Mouse (Mus musculus): ENCODE data around the gene Mex3d. TPM values are rescaled to one million over a fixed set of nuclear protein-coding genes. Genes with fewer than 3 reads are reported as not detected.

Gene Mex3d
- polyA plus RNA-seq, 1 experiment: 5.7 TPM

DNA sequence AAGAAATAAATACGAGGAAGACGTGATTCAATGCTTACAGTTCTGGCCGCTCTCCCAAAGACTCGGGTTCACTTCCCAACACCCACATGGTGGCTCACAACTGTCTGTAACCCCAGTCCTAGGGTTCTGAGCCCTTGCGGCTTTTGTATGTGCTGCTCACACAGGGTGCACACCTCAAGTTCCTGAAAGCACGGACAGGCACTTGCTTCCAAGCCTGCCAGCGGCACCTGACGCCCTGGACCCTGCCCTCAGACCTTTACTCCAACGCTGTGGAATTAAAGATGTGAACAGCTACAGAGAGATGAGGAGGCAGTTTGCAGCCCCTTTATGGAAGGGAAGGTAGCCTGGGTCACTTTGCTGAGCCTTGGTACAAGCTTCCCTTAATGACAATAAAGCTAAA lies 3.2 kb upstream of the Mex3d start:
- DNase-seq (ENCODE audit: low read depth, low spot score): no peak
- WGBS: 69% methylated on average over 9 of the region's 9 CpGs

DNA sequence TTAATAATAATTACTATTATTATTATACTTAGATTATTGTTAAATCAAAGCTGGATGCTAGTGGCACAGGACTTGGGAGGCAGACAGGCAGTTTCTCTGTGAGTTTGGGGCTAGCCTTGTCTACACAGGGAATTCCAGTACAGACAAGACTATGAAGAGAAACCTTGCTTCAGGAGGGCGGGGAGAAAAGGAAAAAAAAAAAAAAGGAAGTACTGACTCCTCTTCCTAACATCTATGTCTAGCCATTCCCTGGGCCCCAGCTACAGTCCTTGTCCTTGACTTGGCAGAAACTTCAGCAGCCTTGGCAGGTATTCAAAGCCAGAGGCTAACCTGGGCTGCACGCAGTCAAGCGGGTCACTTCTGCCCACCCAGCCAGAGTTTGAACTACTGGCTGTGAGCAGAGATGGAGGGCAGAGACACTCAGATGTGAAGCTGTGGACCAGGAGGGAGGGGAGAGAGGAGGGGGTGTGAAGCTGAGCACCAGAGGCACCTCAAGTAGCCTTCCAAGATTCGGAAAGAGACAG lies 1.8 kb upstream of the Mex3d start:
- DNase-seq (ENCODE audit: low read depth, low spot score): no peak
- WGBS: 64% methylated on average over 4 of the region's 4 CpGs

DNA sequence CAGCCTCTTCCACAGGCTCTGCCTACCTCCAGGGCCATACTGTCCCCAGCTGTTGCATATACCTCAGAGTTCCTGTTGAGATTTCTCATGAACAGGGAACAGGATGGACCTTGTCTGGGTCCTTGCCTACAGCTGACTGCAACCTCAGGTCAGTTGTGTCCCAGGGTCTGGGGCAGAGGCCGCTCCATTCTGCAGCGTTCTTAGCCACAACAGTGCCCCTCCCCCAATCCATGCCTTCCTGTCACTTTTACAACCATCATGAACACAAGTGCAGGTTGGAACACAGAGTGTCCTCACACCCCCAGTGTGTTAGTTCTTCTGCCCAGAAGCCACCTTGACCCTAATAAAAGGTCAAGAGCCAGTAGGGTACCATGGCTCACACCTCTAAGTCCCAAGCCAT lies 1.3 kb upstream of the Mex3d start:
- WGBS: 38% methylated on average over 2 of the region's 2 CpGs
- no peak for DNase-seq (ENCODE audit: low read depth, low spot score)

DNA sequence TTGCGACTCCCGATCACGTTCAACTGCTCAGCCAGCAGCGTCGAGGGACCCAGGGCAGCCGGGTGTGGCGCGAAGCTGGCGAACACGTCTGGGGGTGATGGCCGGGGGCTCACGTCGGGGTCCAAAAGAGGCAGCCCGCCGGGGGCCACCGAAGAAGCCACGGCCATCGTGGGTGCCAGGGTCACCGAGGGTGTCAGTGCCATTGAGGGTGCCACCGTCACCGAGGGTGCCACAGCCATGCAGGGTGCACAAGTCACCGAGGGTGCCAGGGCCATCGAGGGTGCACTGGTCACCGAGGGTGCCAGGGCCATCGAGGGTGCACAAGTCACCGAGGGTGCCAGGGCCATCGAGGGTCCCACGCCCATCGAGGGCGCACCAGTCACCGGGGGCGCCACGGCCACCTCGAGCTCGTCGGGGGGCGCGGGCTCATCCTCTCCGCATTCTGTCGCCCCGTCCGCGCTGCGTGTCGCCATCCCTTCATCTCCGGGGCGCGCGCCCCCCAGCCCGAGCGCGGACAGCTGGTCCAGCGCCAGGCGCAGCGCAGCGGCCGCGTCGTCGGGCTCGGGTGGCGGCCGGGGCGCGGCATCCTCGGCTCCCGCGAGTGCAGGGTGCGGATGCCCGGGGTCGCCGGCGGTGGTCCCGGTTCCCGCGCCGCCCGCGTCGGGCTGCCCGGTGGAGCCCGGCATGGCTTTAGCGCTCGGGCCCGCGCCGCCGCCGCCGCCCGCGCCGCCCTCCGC lies 556 bp downstream of the Mex3d start:
- no peak for DNase-seq (ENCODE audit: low read depth, low spot score)
- WGBS: 2% methylated on average over 94 of the region's 94 CpGs

DNA sequence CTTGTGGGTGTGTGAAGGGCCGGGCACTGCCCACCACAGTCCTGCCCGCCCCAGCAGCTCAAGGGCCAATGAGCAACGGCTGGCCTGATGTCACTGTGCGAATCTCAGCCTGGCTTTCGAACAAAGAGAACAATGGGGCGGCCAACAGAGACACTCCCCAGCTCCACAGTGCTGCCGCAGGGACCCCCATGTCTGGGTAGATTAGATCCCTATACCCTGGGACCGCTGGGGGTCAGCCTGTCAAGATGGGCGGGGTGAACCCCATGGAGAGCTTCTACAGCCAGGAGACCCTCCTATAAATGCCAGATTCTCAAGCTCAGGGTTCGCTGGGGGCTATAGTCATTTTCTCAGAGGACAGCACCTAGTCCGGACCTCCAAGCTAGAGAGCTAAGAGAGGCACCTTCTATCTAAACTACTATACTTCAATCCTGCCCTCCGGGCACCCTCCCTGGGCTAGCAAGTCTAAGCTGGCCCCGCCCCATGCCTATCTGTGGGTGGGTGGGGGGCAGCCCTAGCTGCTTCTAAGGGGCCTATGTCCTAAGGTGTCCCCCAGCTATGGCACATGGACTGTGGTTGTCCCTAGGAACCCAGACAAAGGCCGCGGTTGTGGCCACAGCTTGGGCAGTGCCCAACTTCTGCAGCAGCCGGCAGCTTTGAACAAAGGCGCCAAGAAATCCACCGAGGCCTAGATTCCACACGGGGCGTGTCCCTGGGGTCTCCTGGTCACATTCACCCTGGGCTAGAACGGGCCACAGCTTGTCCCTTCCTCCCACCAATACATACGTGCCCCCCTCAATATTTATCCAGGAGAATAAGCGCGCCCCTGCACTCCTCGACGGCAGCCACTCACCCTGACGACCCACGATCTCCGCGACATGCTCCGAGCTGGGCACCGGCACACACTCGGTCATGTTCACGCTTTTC lies 1.4 kb downstream of the Mex3d start:
- 3% methylated on average over 34 of the region's 34 CpGs for whole genome bisulfite sequencing

GRCm38 (mm10) chr10:80385310-80385709 lies 2.1 kb downstream of the Mex3d start:
- 25% methylated on average over 7 of the region's 7 CpGs for WGBS
- no peak for DNase-seq (ENCODE audit: low read depth, low spot score)

More for the DNA sequence above, 1.4 kb downstream of the Mex3d start:
- no peak for DNase-seq (ENCODE audit: low read depth, low spot score)

- no peak for DNase-seq (ENCODE audit: low read depth, low spot score)
- WGBS: 79% methylated on average over 7 of the region's 7 CpGs
These were observed 2.8 kb downstream of the Mex3d start for GRCm38 (mm10) chr10:80384709-80385108.

- DNase-seq (ENCODE audit: low read depth, low spot score): no peak
- WGBS: 82% methylated on average over 4 of the region's 4 CpGs
These were observed 3.3 kb downstream of the Mex3d start for GRCm38 (mm10) chr10:80384115-80384639.

DNA sequence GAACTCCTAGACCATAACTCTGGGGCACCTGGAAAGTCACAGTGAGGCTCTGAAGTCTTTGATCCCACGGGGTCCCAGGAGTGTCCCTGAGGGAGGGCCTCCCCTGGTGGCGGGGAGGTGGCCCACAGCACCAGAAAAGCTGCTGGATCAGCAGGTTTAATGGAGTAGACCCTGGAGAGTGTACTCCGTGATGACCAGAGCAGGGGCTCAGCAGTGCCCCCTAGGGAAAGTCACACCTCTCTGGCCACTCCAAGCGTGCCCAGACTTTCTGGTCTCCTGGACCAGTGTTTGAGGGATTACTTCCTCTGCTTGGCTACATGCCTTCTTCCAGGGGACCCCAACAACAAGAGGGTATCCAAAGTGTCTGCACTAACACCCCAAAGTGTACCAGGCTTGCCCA lies 4.0 kb downstream of the Mex3d start:
- WGBS: 77% methylated on average over 4 of the region's 4 CpGs

GRCm38 (mm10) chr10:80382641-80383365 lies 4.7 kb downstream of the Mex3d start:
- 77% methylated on average over 7 of the region's 7 CpGs for WGBS
- no peak for DNase-seq (ENCODE audit: low read depth, low spot score)

More for the DNA sequence above, 4.0 kb downstream of the Mex3d start:
- DNase-seq (ENCODE audit: low read depth, low spot score): no peak

DNA sequence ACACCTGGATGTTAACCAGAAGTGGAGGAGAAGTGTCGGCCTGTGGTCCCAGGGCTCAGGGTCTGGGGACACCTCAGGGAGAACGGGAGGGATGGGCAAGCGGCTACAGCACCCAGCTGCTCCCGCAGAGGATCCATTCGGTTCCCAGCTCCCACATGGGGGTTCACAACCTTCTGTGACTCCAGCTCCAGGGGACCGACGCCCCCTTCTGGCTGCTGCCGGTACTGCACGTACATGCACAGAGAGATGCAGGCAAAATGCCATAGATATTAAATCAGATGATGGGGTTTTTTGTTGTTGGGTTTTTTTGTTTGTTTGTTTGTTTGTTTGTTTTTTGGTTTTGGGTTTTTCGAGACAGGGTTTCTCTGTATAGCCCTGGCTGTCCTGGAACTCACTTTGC lies 9.7 kb downstream of the Mex3d start:
- WGBS: 47% methylated on average over 10 of the region's 10 CpGs
- DNase-seq (ENCODE audit: low read depth, low spot score): no peak

- WGBS: 4% methylated on average over 7 of the region's 7 CpGs
- no peak for DNase-seq (ENCODE audit: low read depth, low spot score)
These were observed 11.3 kb downstream of the Mex3d start for GRCm38 (mm10) chr10:80376160-80376559.

DNA sequence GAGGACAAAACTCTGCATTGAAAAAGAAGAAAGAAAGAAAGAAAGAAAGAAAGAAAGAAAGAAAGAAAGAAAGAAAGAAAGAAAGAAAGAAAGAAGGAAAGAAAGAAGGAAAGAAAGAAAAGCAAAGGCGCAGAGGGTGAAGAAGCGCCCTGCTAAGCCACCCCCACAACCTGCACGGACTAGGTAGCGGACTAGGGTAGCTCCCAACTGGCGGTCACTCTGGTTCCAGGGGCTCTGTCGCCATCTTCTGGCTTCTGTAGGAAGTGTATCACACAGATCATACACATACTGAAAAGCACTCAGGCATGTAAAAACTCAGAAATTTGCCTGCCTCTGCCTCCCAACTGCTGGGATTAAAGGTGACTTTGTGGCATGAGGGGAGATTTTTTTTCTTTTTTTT lies 13.4 kb downstream of the Mex3d start:
- WGBS: 25% methylated on average over 6 of the region's 6 CpGs
- DNase-seq (ENCODE audit: low read depth, low spot score): no peak

DNA sequence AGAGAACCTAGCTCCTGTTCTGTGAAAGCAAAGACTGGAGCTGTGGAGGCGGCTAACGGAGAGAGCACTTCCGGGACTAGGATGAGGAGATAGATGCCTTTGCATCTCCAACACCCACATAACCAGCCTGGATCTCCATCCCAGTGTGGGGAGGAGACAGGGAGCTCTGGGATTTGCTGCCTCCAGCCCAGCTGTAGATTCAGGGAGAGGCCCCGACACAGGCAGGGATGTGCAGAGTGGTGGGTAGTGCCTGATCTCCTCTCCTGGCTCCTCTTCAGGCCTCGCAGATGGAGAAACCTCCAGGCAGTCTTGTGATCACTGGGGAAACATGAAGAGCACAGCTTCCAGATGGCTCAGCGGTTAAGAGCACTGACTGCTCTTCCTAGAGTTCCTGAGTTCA lies 14.8 kb downstream of the Mex3d start:
- no peak for DNase-seq (ENCODE audit: low read depth, low spot score)
- WGBS: 84% methylated on average over 6 of the region's 6 CpGs

DNA sequence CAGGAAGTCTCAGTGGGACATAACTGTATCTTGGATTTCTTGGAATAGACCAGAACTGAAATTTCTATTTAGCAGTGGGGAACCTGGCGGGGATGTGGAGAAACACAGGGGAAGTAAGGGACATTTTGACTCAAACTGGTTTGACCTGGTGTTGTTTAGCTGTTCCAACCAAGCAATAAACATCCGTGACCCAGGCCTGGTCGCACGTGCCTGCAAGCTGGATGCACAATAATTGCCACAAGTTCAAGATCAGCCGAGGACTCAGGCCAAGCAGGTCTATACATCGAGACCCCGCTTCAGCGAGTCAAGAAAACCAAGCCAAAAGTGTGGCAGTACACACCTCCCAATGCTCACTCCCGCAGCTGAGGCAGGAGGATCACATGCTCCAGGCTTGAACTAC lies 15.5 kb downstream of the Mex3d start:
- WGBS: 50% methylated on average over 9 of the region's 9 CpGs

DNA sequence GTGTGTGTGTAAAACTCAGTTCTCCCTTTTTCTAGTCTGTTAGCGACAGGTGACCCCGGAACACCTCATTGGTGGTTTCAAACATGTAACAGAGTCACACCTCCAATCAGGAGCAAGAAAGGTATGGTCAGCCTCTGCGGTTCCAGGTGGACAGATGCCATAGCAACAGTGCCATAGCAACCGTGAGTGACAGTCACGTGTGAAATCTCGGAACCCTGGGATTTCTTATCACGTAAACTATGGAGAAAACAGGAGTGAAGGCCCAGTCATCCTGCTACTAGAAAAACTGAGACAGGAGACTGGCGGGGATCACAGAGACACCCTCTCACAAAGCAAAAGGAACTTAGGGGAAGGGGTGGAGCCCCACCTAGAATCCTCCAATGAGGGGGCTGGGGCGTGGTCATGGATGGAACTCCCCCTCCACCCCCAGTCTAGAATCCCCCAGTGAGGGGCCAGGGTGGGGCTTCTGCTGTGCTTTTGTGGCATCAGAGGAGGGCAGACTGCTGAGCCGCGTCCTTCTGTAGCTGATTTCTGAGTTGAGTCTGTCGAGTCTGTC lies 16.0 kb downstream of the Mex3d start:
- WGBS: 9% methylated on average over 12 of the region's 12 CpGs
- DNase-seq (ENCODE audit: low read depth, low spot score): no peak

More for the DNA sequence above, 15.5 kb downstream of the Mex3d start:
- no peak for DNase-seq (ENCODE audit: low read depth, low spot score)

- DNase-seq (ENCODE audit: low read depth, low spot score): no peak
- 74% methylated on average over 21 of the region's 21 CpGs for WGBS
These were observed 17.3 kb downstream of the Mex3d start for GRCm38 (mm10) chr10:80369995-80370747.

DNA sequence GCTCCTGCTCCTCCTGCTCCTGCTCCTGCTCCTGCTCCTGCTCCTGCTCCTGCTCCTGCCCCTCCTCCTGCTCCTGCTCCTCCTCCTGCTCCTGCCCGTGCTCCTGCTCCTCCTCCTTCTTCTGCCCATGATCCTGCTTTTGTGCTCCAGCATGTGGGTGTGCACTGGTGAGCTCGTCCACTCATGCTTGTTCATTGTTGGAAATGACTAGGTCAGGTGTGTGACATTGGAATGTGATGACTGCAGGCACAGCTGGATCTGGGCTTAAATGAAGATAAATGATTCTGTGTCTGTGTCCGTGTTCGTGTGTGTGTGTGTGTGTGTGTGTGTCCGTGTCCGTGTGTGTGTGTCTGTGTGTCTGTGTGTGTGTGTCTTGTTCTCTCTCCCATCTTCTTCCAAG lies 19.1 kb downstream of the Mex3d start:
- 86% methylated on average over 6 of the region's 6 CpGs for WGBS
- no peak for DNase-seq (ENCODE audit: low read depth, low spot score)

DNA sequence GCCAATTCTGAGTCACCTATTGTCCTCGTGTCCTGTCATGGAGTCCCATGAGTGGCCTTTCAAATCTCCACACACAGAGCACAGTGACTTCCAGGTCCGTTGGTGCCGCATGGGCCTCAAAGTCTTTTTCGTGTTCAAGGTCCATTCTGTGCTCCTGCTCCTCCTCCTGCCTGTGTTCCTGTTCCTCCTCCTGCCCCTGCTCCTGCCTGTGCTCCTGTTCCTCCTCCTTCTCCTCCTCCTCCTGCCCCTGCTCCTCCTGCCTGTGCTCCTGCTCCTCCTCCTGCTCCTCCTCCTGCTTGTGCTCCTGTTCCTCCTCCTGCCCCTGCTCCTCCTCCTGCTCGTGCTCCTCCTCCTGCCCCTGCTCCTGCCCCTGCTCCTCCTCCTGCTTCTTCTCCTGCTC lies 19.5 kb downstream of the Mex3d start:
- 30% methylated on average over 5 of the region's 5 CpGs for WGBS
- DNase-seq (ENCODE audit: low read depth, low spot score): no peak

Measured in large intestine, adult 2 months (tissue).